Comparison of ENCODE assay signal across 8 mouse cellular contexts in the genomic region with DNA sequence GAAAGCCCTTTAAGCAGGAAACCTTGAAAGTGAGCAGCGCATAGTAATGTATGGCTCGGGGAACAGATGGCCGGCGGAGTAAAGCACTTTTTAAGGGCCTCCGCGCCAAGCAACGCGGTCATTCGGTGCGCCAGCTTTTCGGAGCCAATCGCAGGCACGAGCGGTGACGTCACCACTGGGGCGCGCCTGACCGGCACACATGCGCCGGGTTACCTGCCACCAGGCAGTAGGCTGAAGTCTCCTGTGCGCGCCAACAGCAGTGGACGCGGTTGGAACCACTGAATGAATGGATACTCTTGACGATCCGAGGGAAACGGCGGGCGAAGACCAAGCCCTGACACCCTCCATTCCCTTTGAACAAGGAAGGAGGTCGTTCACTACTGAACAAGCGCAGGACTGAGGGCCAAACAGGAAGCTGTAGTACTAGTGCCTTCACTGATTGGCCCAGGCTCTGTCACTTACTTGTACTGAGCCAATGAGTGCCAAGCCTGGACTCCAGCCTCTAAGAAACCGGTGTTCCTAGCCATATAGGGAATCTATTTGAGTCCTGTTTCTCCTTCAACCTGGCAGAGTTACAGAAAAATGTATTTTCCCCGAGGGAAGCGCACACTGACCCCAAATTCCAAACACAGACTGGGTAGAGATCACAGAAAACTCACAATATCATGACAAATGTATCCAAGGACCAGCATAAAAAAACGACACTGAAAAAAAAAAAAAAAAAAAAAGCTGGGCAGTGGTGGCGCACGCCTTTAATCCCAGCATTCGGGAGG. TPM values are rescaled to one million over a fixed set of nuclear protein-coding genes. Genes with fewer than 3 reads are reported as not detected.
A peak's percentile ranks its signal among the peaks of the same experiment; 100 is the strongest.
DNase-seq lines count a peak whose midpoint lies in the region; ATAC-seq and TF ChIP-seq lines count a peak whose summit lies in the region.

Gene Rccd1, minus strand, starts transcription at position 412 of the 773 bp plus-strand sequence.

- no peaks in the 10 kb centered on the region for H3K27me3 ChIP-seq in ES-Bruce4 (ENCODE audit: control insufficient read depth, insufficient read depth, low read length, poor library complexity, severe bottlenecking)
- H3K27me3 ChIP-seq in forebrain, embryonic 13.5 days: no peaks in the 10 kb centered on the region
- no peaks in the 10 kb centered on the region for H3K27me3 ChIP-seq in liver, postnatal 0 days (ENCODE audit: insufficient read depth, low read length)
- no peaks in the 10 kb centered on the region for H3K27me3 ChIP-seq in neural tube, embryonic 14.5 days (ENCODE audit: control insufficient read depth, insufficient read depth, low read length)

- WGBS in forebrain, embryonic 13.5 days: under 1% methylated on average over 37 of the region's 38 CpGs
- WGBS in large intestine, adult 2 months: 1% methylated on average over 38 of the region's 38 CpGs
- whole genome bisulfite sequencing in liver, postnatal 0 days (ENCODE audit: insufficient replicate concordance): 2% methylated on average over 38 of the region's 38 CpGs
- 2% methylated on average over 38 of the region's 38 CpGs for WGBS in neural tube, embryonic 14.5 days

- peaks cover 2% of the 10 kb centered on the region for H3K4me1 ChIP-seq in ES-Bruce4 (ENCODE audit: control insufficient read depth, insufficient read depth, low read length)
- peaks cover 24% of the 10 kb centered on the region for H3K4me1 ChIP-seq in forebrain, embryonic 13.5 days
- peaks cover 12% of the 10 kb centered on the region for H3K4me1 ChIP-seq in liver, postnatal 0 days (ENCODE audit: insufficient read depth)
- H3K4me1 ChIP-seq in neural tube, embryonic 14.5 days (ENCODE audit: control insufficient read depth, insufficient read depth, low read length): peaks cover 10% of the 10 kb centered on the region

- H3K4me2 ChIP-seq in forebrain, embryonic 13.5 days: peak within 1 kb of the TSS; percentile 70
- peak within 1 kb of the TSS; percentile 76 for H3K4me2 ChIP-seq in liver, postnatal 0 days (ENCODE audit: low read depth, low read length)
- peak within 1 kb of the TSS; percentile 57 for H3K4me2 ChIP-seq in neural tube, embryonic 14.5 days (ENCODE audit: low read depth, low read length)

- H3K4me3 ChIP-seq in ES-Bruce4 (ENCODE audit: low read depth, low read length): peak within 1 kb of the TSS; percentile 85
- H3K4me3 ChIP-seq in forebrain, embryonic 13.5 days: peak within 1 kb of the TSS; percentile 64
- peak within 1 kb of the TSS; percentile 66 for H3K4me3 ChIP-seq in liver, postnatal 0 days (ENCODE audit: low read depth, low read length)
- peak within 1 kb of the TSS; percentile 48 for H3K4me3 ChIP-seq in neural tube, embryonic 14.5 days (ENCODE audit: low read depth, low read length)

- H3K36me3 ChIP-seq in ES-Bruce4 (ENCODE audit: control insufficient read depth, insufficient read depth, low read length, poor library complexity, severe bottlenecking): no peaks in the 10 kb centered on the region
- peaks cover 63% of the 10 kb centered on the region for H3K36me3 ChIP-seq in forebrain, embryonic 13.5 days (ENCODE audit: poor library complexity, severe bottlenecking)
- H3K36me3 ChIP-seq in liver, postnatal 0 days (replicated peaks; ENCODE audit: insufficient read depth, low read length): peaks cover 27% of the 10 kb centered on the region
- peaks cover 40% of the 10 kb centered on the region for H3K36me3 ChIP-seq in neural tube, embryonic 14.5 days (ENCODE audit: control insufficient read depth, insufficient read depth, low read length)

- DNase-seq in heart, postnatal 10 days: peak; percentile 96
- DNase-seq in large intestine, adult 2 months (ENCODE audit: low read depth, low spot score): peak; percentile 97
- peak; percentile 96 for DNase-seq in liver, postnatal 0 days
- DNase-seq in testis, postnatal 10 days (ENCODE audit: low spot score): peak; percentile 97

- no peaks in the 10 kb centered on the region for H3K9me3 ChIP-seq in ES-Bruce4 (replicated peaks; ENCODE audit: control insufficient read depth, insufficient read depth, low read length, poor library complexity, severe bottlenecking)
- H3K9me3 ChIP-seq in forebrain, embryonic 13.5 days (replicated peaks): no peaks in the 10 kb centered on the region
- H3K9me3 ChIP-seq in liver, postnatal 0 days (ENCODE audit: low read length): no peaks in the 10 kb centered on the region
- H3K9me3 ChIP-seq in neural tube, embryonic 14.5 days (ENCODE audit: control insufficient read depth, low read length): no peaks in the 10 kb centered on the region

- H3K27ac ChIP-seq in ES-Bruce4 (ENCODE audit: insufficient read depth, low read length): peak within 1 kb of the TSS; percentile 54
- H3K27ac ChIP-seq in forebrain, embryonic 13.5 days: peak within 1 kb of the TSS; percentile 84
- H3K27ac ChIP-seq in liver, postnatal 0 days (ENCODE audit: low read depth): peak within 1 kb of the TSS; percentile 81
- H3K27ac ChIP-seq in neural tube, embryonic 14.5 days (ENCODE audit: low read depth, low read length): peak within 1 kb of the TSS; percentile 73

- TF ChIP-seq EP300 in ES-Bruce4 (IDR thresholded peaks at IDR 0.05; ENCODE audit: insufficient read depth, low read depth, low read length): 0 out of 2 replicates have a peak, but pooled peaks have one; percentile 27
- TF ChIP-seq EP300 in liver, postnatal 0 days (IDR thresholded peaks at IDR 0.05; ENCODE audit: low read depth): peak; percentile 24; the same call in 1 of the 2 replicates

- peak; percentile 19 for TF ChIP-seq POLR2A in ES-Bruce4 (IDR thresholded peaks at IDR 0.05; ENCODE audit: insufficient read depth, low read length)

- no peak for TF ChIP-seq CTCF in ES-Bruce4 (IDR thresholded peaks at IDR 0.05; ENCODE audit: low read depth, low read length)
- TF ChIP-seq CTCF in liver, postnatal 0 days (IDR thresholded peaks at IDR 0.05; ENCODE audit: low read depth): no peak

- H3K9ac ChIP-seq in ES-Bruce4 (ENCODE audit: low read depth, poor library complexity, severe bottlenecking): peak within 1 kb of the TSS; percentile 75
- peak within 1 kb of the TSS; percentile 78 for H3K9ac ChIP-seq in forebrain, embryonic 13.5 days
- H3K9ac ChIP-seq in liver, postnatal 0 days (replicated peaks): peak within 1 kb of the TSS; percentile 60
- peak within 1 kb of the TSS; percentile 25 for H3K9ac ChIP-seq in neural tube, embryonic 14.5 days (replicated peaks; ENCODE audit: low read depth, low read length)

- intact Hi-C loops in heart, postnatal 10 days (cut with DNase I): no loop called here

- peak; percentile 96 for ATAC-seq in cerebellum, adult (ENCODE audit: insufficient number of reproducible peaks, low FRiP score, low TSS enrichment)
- ATAC-seq in forebrain, embryonic 13.5 days: peak; percentile 100
- peak; percentile 99 for ATAC-seq in liver, postnatal 0 days
- ATAC-seq in neural tube, embryonic 14.5 days (ENCODE audit: low read depth): peak; percentile 99

RNA-seq across cellular contexts. Expression of gene Rccd1, which starts in this region (rescaled TPM):
- polyA plus RNA-seq in ES-Bruce4 (2011; ENCODE audit: insufficient read depth, insufficient read length, low read depth, missing spikeins): 16.3 and 26.5 TPM in 2 replicates
- 16.2 and 18.7 TPM in 2 replicates for polyA plus RNA-seq in forebrain, embryonic 13.5 days (2015; fragmentation: Nextera tagmentation; extraction: Ambion mirVana)
- 10 to 100 TPM in 1 of 2 experiments, 1 to 10 TPM in 1; 7.1 to 10.1 TPM for total RNA-seq in heart, postnatal 10 days (2021)
- 7.8 and 8.9 TPM in 2 replicates for polyA plus RNA-seq in large intestine, adult 2 months (2012; rRNA removed)
- 1.2 and 1.6 TPM in 2 replicates for polyA plus RNA-seq in liver, postnatal 0 days (2015; fragmentation: Nextera tagmentation; extraction: Ambion mirVana)
- 13.7 and 20.1 TPM in 2 replicates for polyA plus RNA-seq in neural tube, embryonic 14.5 days (2014; fragmentation: Nextera tagmentation; extraction: Ambion mirVana)

Comparison
In these comparisons a context has a peak if more than half of its experiments do, and no peak if none do; other contexts are left out.
1. Peak in every context shown above with its lines: DNase-seq, ATAC-seq, H3K4me3 ChIP-seq and H3K27ac ChIP-seq.
2. H3K9ac ChIP-seq: peak in every context shown above with its lines; median percentile 78 in forebrain, embryonic 13.5 days; 75 in ES-Bruce4; 60 in liver, postnatal 0 days; 25 in neural tube, embryonic 14.5 days.